Mouse (Mus musculus) lung, embryonic 14.5 days (tissue): ENCODE results near the gene Lingo1. TPM values are rescaled to one million over a fixed set of nuclear protein-coding genes. Genes with fewer than 3 reads are reported as not detected.

Source experiments
- ATAC-seq: fragments of 200-750 bp; cut with Nextera tagmentation; 2 replicates; pipeline ENCODE4 v1.8.0; 2017; ENCODE audit warnings: mild to moderate bottlenecking, moderate TSS enrichment, moderate library complexity; ENCODE audit not compliant: insufficient read depth
- DNase-seq: peaks from one replicate; pipeline ENCODE4 v3.0.0-alpha.2; 2015
- H3K27ac ChIP-seq: fragments of 300-500 bp; sonication (generic); 2 replicates; pipeline ENCODE4 v1.5.1; 2014; ENCODE audit warnings: low read depth, mild to moderate bottlenecking, moderate library complexity
- H3K27me3 ChIP-seq: fragments of 300-500 bp; sonication (generic); 2 replicates; pipeline ENCODE4 v1.6.1; 2014; ENCODE audit warnings: low read length, control low read depth; ENCODE audit not compliant: insufficient read depth
- H3K36me3 ChIP-seq: fragments of 300-500 bp; sonication (generic); 2 replicates; pipeline ENCODE4 v1.6.1; 2014; ENCODE audit warnings: control low read depth; ENCODE audit not compliant: insufficient read depth
- H3K4me1 ChIP-seq: fragments of 300-500 bp; sonication (generic); 2 replicates; pipeline ENCODE4 v1.6.1; 2014; ENCODE audit warnings: antibody characterized with exemption, control low read depth; ENCODE audit not compliant: insufficient read depth
- H3K4me2 ChIP-seq: fragments of 300-500 bp; sonication (generic); 2 replicates; pipeline ENCODE4 v1.6.1; 2014; ENCODE audit warnings: mild to moderate bottlenecking
- H3K4me3 ChIP-seq: fragments of 300-500 bp; sonication (generic); 2 replicates; pipeline ENCODE4 v1.5.1; 2014; ENCODE audit warnings: low read depth, low read length
- H3K9ac ChIP-seq: fragments of 300-500 bp; sonication (generic); 2 replicates; pipeline ENCODE4 v1.6.1; 2014
- H3K9me3 ChIP-seq: fragments of 300-500 bp; sonication (generic); 2 replicates; pipeline ENCODE4 v1.6.1; 2016; ENCODE audit warnings: low read depth, low read length, control low read depth
- CTCF ChIP-seq: IDR thresholded peaks from 2 replicates; pipeline ENCODE4 v1.5.1; 2016; ENCODE audit warnings: antibody characterized with exemption, low read depth
- WGBS: fragments of 180-500 bp; shearing (Covaris S2); extraction: QIAGEN DNeasy Blood & Tissue Kit; methylation state at CpG from one replicate; pipeline ENCODE4 v1.1.7; 2014; 5-methylcytosine and 5-hydroxymethylcytosine counted together
- polyA plus RNA-seq: library from polyadenylated mRNA; unstranded; fragments of >200 nt; fragmentation: Nextera tagmentation; extraction: Ambion mirVana; gene quantifications from 2 replicates; pipeline ENCODE4 v1.2.1, GENCODE M21; 2014

Lingo1 gene
- polyA plus RNA-seq, 1 experiment from 2014 or later, result 4.8 TPM

DNA sequence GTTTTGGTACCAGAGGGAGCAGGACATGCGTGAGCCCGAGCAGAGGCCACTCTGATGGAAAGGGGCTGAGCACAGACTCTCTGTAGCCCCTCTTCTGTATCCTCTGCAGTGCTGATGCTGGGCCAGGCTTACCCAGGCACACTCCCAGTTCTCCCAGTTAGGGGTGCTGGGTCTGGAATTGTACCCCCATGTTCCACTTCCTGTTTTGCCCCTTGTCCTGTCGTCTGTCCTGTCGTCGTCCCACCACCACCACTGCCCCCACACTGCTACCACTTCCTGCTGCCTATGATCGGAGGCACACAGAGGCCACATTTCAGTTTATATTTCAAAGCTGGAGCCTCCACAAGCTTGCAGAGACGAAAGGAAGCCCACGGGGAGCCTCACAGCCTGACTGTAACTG is 213.6 kb downstream of the Lingo1 start:
- ATAC-seq, result no peak
- WGBS, result 32% methylated on average over 8 of the region's 8 CpGs
- no peak overlapping the region for H3K4me2 ChIP-seq
- no peaks in the 10 kb centered on the region for H3K36me3 ChIP-seq
- no peak for DNase-seq
- no peak for TF ChIP-seq CTCF
- no peaks in the 10 kb centered on the region for H3K9me3 ChIP-seq
- no peak overlapping the region for H3K4me3 ChIP-seq
- no peak overlapping the region for H3K9ac ChIP-seq
- no peaks in the 10 kb centered on the region for H3K27me3 ChIP-seq
- no peak overlapping the region for H3K27ac ChIP-seq
- no peaks in the 10 kb centered on the region for H3K4me1 ChIP-seq

DNA sequence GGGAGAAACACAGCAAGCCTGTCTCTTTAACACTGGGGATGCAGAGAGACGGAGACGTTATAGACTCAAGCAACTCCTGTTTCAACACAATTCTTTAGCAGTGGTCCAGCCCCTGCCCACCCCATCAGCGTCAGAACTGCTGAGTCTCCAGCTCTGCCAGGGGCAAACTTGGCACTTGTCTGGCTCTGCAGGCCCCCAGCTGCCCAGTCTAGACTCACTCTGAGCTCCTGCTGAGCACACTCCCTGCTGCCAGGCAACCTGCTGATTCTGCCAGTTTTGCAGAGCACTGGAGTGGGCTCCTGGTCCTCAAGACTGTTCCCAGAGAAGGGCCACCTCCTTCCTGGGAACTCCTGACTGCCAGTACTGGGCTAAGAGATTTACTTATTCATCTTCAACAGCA is 214.6 kb downstream of the Lingo1 start:
- H3K4me1 ChIP-seq, result no peaks in the 10 kb centered on the region
- no peak for TF ChIP-seq CTCF
- H3K9me3 ChIP-seq, result no peaks in the 10 kb centered on the region
- no peaks in the 10 kb centered on the region for H3K27me3 ChIP-seq
- no peak for ATAC-seq
- H3K36me3 ChIP-seq, result no peaks in the 10 kb centered on the region
- no peak overlapping the region for H3K9ac ChIP-seq
- WGBS, result 45% methylated on average over 3 of the region's 3 CpGs
- no peak overlapping the region for H3K4me2 ChIP-seq
- no peak overlapping the region for H3K4me3 ChIP-seq
- H3K27ac ChIP-seq, result no peak overlapping the region
- DNase-seq, result no peak

DNA sequence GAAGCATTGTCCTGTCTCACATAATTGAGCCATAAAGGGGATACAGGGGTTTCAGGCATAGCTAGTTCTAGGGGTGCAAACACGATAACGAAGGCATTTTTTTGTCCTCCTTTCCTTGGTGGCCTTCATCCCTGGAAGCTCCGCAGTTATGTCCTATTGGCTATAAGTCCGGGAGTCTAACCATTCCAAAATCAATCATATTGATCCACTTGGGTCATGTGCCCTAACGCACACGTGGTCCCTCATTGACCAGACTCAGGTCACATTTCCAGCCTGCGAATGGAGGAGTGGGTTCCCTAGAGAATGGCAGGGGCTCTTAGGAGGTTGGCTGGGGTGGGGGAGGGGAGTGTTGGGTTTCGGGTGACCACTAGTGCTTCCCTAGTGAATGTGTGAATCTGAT is 215.3 kb downstream of the Lingo1 start:
- H3K27ac ChIP-seq, result no peak overlapping the region
- no peak overlapping the region for H3K4me3 ChIP-seq
- H3K4me1 ChIP-seq, result no peaks in the 10 kb centered on the region
- TF ChIP-seq CTCF, result no peak
- H3K27me3 ChIP-seq, result no peaks in the 10 kb centered on the region
- DNase-seq (no peak), ATAC-seq (no peak)
- no peaks in the 10 kb centered on the region for H3K36me3 ChIP-seq
- H3K9me3 ChIP-seq, result no peaks in the 10 kb centered on the region
- no peak overlapping the region for H3K4me2 ChIP-seq
- no peak overlapping the region for H3K9ac ChIP-seq
- WGBS, result 69% methylated on average over 8 of the region's 8 CpGs

DNA sequence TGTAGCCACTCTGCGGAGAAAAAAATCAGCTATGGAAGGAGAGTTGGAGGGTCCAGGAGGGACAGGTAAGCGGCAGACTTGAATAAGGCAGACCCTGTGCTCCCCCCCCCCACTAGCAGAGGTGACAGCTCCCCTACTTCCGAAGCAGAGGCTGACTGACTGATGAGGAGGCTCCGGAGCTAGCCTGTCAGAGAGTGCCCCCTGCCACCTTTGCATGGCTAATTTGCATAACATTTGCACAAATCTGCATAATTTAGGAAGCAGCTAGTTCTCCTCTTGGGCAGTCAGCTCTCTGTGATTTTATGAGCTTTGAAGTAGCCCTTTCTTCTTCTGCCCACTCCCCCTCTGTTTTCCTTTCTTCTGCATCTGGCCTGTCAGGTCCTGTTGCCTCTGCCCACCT is 216.2 kb downstream of the Lingo1 start:
- ATAC-seq (no peak), DNase-seq (no peak)
- Histone ChIP-seq H3K9me3 (no peaks in the 10 kb centered on the region), H3K4me2 (no peak overlapping the region), H3K27me3 (no peaks in the 10 kb centered on the region), H3K9ac (no peak overlapping the region), H3K36me3 (no peaks in the 10 kb centered on the region), H3K27ac (no peak overlapping the region), H3K4me3 (no peak overlapping the region), H3K4me1 (no peaks in the 10 kb centered on the region)
- WGBS, result 25% methylated on average over 4 of the region's 4 CpGs
- TF ChIP-seq CTCF, result no peak

DNA sequence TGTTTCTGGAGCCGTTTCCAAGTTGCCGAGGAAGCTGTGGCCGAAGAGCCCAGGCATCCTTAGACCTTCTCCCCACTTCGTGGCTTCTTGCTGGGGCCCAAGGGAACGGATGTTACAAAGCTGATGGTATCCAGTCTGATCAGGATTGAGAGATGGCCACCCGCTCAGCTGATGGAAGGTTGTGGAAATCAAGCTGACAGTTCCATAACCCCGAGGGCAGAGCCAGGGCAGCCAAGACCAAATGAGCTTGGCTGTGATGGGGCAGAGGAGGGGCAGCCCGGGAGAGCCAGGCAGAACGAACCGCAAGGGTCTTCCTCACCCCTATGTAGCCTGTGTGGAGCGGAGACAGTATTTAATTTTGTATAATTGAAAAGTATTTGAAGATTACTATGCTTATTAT is 218.9 kb downstream of the Lingo1 start:
- no peak for TF ChIP-seq CTCF
- peaks cover 5% of the 10 kb centered on the region; the same call in 1 of the 2 replicates for H3K4me1 ChIP-seq
- ATAC-seq, result no peak
- no peaks in the 10 kb centered on the region for H3K27me3 ChIP-seq
- H3K9me3 ChIP-seq, result no peaks in the 10 kb centered on the region
- DNase-seq, result no peak
- H3K36me3 ChIP-seq, result no peaks in the 10 kb centered on the region
- WGBS, result 68% methylated on average over 11 of the region's 11 CpGs
- H3K9ac ChIP-seq, result no peak overlapping the region
- H3K4me3 ChIP-seq, result no peak overlapping the region
- H3K4me2 ChIP-seq, result no peak overlapping the region
- no peak overlapping the region for H3K27ac ChIP-seq

DNA sequence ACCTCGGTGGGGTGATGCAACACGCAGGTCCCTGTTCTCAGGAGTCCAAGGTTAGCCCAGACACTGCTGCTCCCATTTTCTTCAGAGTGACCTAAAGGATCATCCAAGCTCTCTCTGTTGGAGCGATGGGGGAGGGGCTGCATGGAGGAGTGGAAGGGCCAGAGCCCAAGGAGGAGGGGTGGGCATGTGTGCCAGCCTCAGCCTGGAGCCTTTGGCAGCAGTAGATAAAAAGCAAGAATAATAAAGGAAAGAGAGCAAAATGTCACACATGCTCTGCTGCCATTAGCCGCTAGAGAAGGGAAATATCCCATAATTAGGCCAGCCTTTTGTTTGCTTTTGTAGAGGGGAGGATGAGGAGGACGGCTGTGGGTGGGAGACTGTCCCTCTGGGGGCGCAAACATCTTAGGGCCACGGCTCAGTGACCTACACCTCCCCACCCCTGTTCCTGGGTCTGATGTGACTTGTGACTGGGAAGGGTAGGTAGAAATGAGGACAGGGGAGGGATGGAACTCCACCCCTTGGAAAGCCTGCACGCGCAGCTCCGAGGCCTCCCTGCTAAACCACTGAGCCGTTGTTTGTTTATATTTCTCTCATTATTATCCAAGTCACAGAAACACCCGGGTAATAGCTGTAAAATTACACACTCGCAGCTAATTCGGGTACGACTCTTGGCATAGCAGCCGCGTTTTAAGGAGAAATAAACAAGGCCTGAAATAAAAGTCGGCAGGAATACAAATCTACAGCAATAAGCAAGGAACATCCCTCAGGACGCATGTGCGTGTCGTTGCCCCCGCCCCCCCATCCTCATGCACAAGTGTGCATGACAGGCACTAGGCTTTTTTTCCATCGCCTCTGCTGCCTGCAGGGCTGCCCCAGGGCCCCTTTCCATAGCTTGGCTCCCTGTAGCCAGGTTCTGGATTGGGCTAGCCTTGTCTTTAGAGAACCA is 223.5 kb downstream of the Lingo1 start:
- peaks cover 5% of the 10 kb centered on the region; the same call in 1 of the 2 replicates for H3K4me1 ChIP-seq
- no peaks in the 10 kb centered on the region for H3K36me3 ChIP-seq
- no peaks in the 10 kb centered on the region for H3K27me3 ChIP-seq
- no peak for TF ChIP-seq CTCF
- H3K4me2 ChIP-seq, result peak overlapping the region; percentile 56
- DNase-seq (peak; percentile 59), ATAC-seq (peak; percentile 56; the same call in 1 of the 2 replicates)
- peak overlapping the region; percentile 29; the same call in 1 of the 2 replicates for H3K9ac ChIP-seq
- H3K27ac ChIP-seq, result no peak overlapping the region
- whole genome bisulfite sequencing, result 26% methylated on average over 23 of the region's 23 CpGs
- 0 out of 2 replicates have a peak overlapping the region, but pooled peaks have one; percentile 4 for H3K4me3 ChIP-seq
- H3K9me3 ChIP-seq, result no peaks in the 10 kb centered on the region

Other genes with a start within 250 kb of the Lingo1 start
- 0.23 and 1.1 TPM in 2 replicates for gene Odf3l1, start 68.2 kb upstream of the Lingo1 start, polyA plus RNA-seq
- 12.3 and 13.9 TPM in 2 replicates for gene Cspg4, start 68.6 kb upstream of the Lingo1 start, polyA plus RNA-seq
- gene Snx33, start 131.9 kb upstream of the Lingo1 start, polyA plus RNA-seq, result 7.8 and 9.5 TPM in 2 replicates
- gene Imp3, start 141.0 kb upstream of the Lingo1 start, polyA plus RNA-seq, result 69.6 and 75.1 TPM in 2 replicates
- gene Snupn, start 154.4 kb upstream of the Lingo1 start, polyA plus RNA-seq, result 23.2 and 24.2 TPM in 2 replicates
- 39.5 and 40.9 TPM in 2 replicates for gene Ptpn9, start 198.5 kb upstream of the Lingo1 start, polyA plus RNA-seq